Mouse (Mus musculus): Measurements from ENCODE around the gene Ubqln1. TPM values are rescaled to one million over a fixed set of nuclear protein-coding genes. Genes with fewer than 3 reads are reported as not detected.
A peak's percentile ranks its signal among the peaks of the same experiment; 100 is the strongest.

The Ubqln1 gene
- 123 TPM in 2 replicates for polyA plus RNA-seq (2015; fragmentation: Nextera tagmentation; extraction: Ambion mirVana)

- H3K27me3 ChIP-seq: 0 out of 2 replicates have a peak, but pooled peaks cover 2% of the 10 kb centered on the region
- peak within 1 kb of the TSS; percentile 98 for H3K4me3 ChIP-seq
- no peaks in the 10 kb centered on the region for H3K36me3 ChIP-seq (ENCODE audit: poor library complexity, severe bottlenecking)
- WGBS: 4% methylated on average over 47 of the region's 62 CpGs
- peak; percentile 95 for ATAC-seq
- H3K9ac ChIP-seq: peak within 1 kb of the TSS; percentile 98
- no peaks in the 10 kb centered on the region for H3K9me3 ChIP-seq (replicated peaks)
- peak within 1 kb of the TSS; percentile 77 for H3K27ac ChIP-seq
- H3K4me1 ChIP-seq: peaks cover 36% of the 10 kb centered on the region
- peak within 1 kb of the TSS; percentile 82 for H3K4me2 ChIP-seq
Measured at GRCm38 (mm10) chr13:58215592-58216341, at the start of gene Ubqln1. Ubqln1 (minus strand) TSS chr13:58215653.

- no peaks in the 10 kb centered on the region for H3K27me3 ChIP-seq
- no peak overlapping the region for H3K4me2 ChIP-seq
- no peak for ATAC-seq
- no peak overlapping the region for H3K27ac ChIP-seq
- no peak overlapping the region for H3K9ac ChIP-seq
- WGBS: 82% methylated on average over 8 of the region's 8 CpGs
- H3K4me1 ChIP-seq: no peaks in the 10 kb centered on the region
- no peak overlapping the region for H3K4me3 ChIP-seq
- H3K36me3 ChIP-seq (ENCODE audit: poor library complexity, severe bottlenecking): peaks cover 23% of the 10 kb centered on the region
- no peaks in the 10 kb centered on the region for H3K9me3 ChIP-seq (replicated peaks)
Measured at GRCm38 (mm10) chr13:58263546-58263945, 48.1 kb upstream of the Ubqln1 start.

GRCm38 (mm10) chr13:58261674-58262073, 46.2 kb upstream of the Ubqln1 start:
- Histone ChIP-seq H3K4me1 (no peaks in the 10 kb centered on the region), H3K9ac (no peak overlapping the region), H3K36me3 (ENCODE audit: poor library complexity, severe bottlenecking) (peaks cover 37% of the 10 kb centered on the region), H3K27me3 (no peaks in the 10 kb centered on the region), H3K27ac (no peak overlapping the region), H3K4me2 (no peak overlapping the region), H3K4me3 (no peak overlapping the region), H3K9me3 (replicated peaks) (no peaks in the 10 kb centered on the region)
- 85% methylated on average over 4 of the region's 4 CpGs for WGBS
- no peak for ATAC-seq

- no peak for ATAC-seq
- H3K9ac ChIP-seq: no peak overlapping the region
Measured at GRCm38 (mm10) chr13:58253268-58253667, 37.8 kb upstream of the Ubqln1 start.

GRCm38 (mm10) chr13:58248957-58249356, 33.5 kb upstream of the Ubqln1 start:
- 95% methylated on average over 5 of the region's 5 CpGs for WGBS
- Histone ChIP-seq H3K4me3 (no peak overlapping the region), H3K4me1 (no peaks in the 10 kb centered on the region), H3K9ac (no peak overlapping the region), H3K27me3 (no peaks in the 10 kb centered on the region), H3K4me2 (no peak overlapping the region), H3K9me3 (replicated peaks) (no peaks in the 10 kb centered on the region), H3K27ac (no peak overlapping the region), H3K36me3 (ENCODE audit: poor library complexity, severe bottlenecking) (peaks cover 45% of the 10 kb centered on the region)
- no peak for ATAC-seq

More at GRCm38 (mm10) chr13:58253268-58253667, 37.8 kb upstream of the Ubqln1 start:
- Histone ChIP-seq H3K9me3 (replicated peaks) (no peaks in the 10 kb centered on the region), H3K4me1 (no peaks in the 10 kb centered on the region), H3K36me3 (ENCODE audit: poor library complexity, severe bottlenecking) (peaks cover 51% of the 10 kb centered on the region), H3K27ac (no peak overlapping the region), H3K27me3 (no peaks in the 10 kb centered on the region), H3K4me3 (no peak overlapping the region), H3K4me2 (no peak overlapping the region)
- WGBS: 89% methylated on average over 1 of the region's 1 CpGs

GRCm38 (mm10) chr13:58236536-58236935, 21.1 kb upstream of the Ubqln1 start:
- Histone ChIP-seq H3K36me3 (ENCODE audit: poor library complexity, severe bottlenecking) (peaks cover 38% of the 10 kb centered on the region), H3K4me3 (no peak overlapping the region), H3K27ac (no peak overlapping the region), H3K4me1 (no peaks in the 10 kb centered on the region), H3K9ac (no peak overlapping the region), H3K9me3 (replicated peaks) (no peaks in the 10 kb centered on the region), H3K27me3 (no peaks in the 10 kb centered on the region), H3K4me2 (no peak overlapping the region)
- WGBS: 92% methylated on average over 7 of the region's 7 CpGs
- no peak for ATAC-seq

- Histone ChIP-seq H3K27me3 (no peaks in the 10 kb centered on the region), H3K4me1 (no peaks in the 10 kb centered on the region), H3K9ac (no peak overlapping the region), H3K4me2 (no peak overlapping the region), H3K9me3 (replicated peaks) (no peaks in the 10 kb centered on the region), H3K36me3 (ENCODE audit: poor library complexity, severe bottlenecking) (peaks cover 31% of the 10 kb centered on the region), H3K27ac (no peak overlapping the region), H3K4me3 (no peak overlapping the region)
- no peak for ATAC-seq
- WGBS: 41% methylated on average over 5 of the region's 5 CpGs
Measured at GRCm38 (mm10) chr13:58232611-58233010, 17.2 kb upstream of the Ubqln1 start.

GRCm38 (mm10) chr13:58232070-58232469, 16.6 kb upstream of the Ubqln1 start:
- H3K27me3 ChIP-seq: no peaks in the 10 kb centered on the region
- 93% methylated on average over 8 of the region's 8 CpGs for WGBS
- no peak overlapping the region for H3K4me3 ChIP-seq

GRCm38 (mm10) chr13:58228624-58229023, 13.2 kb upstream of the Ubqln1 start:
- H3K27me3 ChIP-seq: no peaks in the 10 kb centered on the region
- H3K9me3 ChIP-seq (replicated peaks): peaks cover 5% of the 10 kb centered on the region; the same call in 1 of the 2 replicates
- no peak overlapping the region for H3K9ac ChIP-seq
- no peak overlapping the region for H3K4me3 ChIP-seq
- H3K4me2 ChIP-seq: no peak overlapping the region
- H3K4me1 ChIP-seq: no peaks in the 10 kb centered on the region
- 84% methylated on average over 2 of the region's 2 CpGs for WGBS
- no peak overlapping the region for H3K27ac ChIP-seq
- no peak for ATAC-seq
- peaks cover 12% of the 10 kb centered on the region; the same call in 1 of the 2 replicates for H3K36me3 ChIP-seq (ENCODE audit: poor library complexity, severe bottlenecking)

More at GRCm38 (mm10) chr13:58232070-58232469, 16.6 kb upstream of the Ubqln1 start:
- no peak overlapping the region for H3K4me2 ChIP-seq
- H3K4me1 ChIP-seq: no peaks in the 10 kb centered on the region
- H3K9me3 ChIP-seq (replicated peaks): no peaks in the 10 kb centered on the region
- no peak for ATAC-seq
- no peak overlapping the region for H3K9ac ChIP-seq
- H3K36me3 ChIP-seq (ENCODE audit: poor library complexity, severe bottlenecking): peaks cover 31% of the 10 kb centered on the region
- H3K27ac ChIP-seq: no peak overlapping the region

GRCm38 (mm10) chr13:58225694-58226093, 10.2 kb upstream of the Ubqln1 start:
- WGBS: 46% methylated on average over 8 of the region's 8 CpGs
- no peaks in the 10 kb centered on the region for H3K4me1 ChIP-seq

GRCm38 (mm10) chr13:58220206-58220605, 4.8 kb upstream of the Ubqln1 start:
- 91% methylated on average over 3 of the region's 3 CpGs for WGBS
- no peak overlapping the region for H3K4me3 ChIP-seq
- no peak for ATAC-seq

More at GRCm38 (mm10) chr13:58225694-58226093, 10.2 kb upstream of the Ubqln1 start:
- H3K27me3 ChIP-seq: no peaks in the 10 kb centered on the region
- no peak overlapping the region for H3K9ac ChIP-seq
- ATAC-seq: no peak
- no peak overlapping the region for H3K4me2 ChIP-seq
- no peaks in the 10 kb centered on the region for H3K36me3 ChIP-seq (ENCODE audit: poor library complexity, severe bottlenecking)
- H3K9me3 ChIP-seq (replicated peaks): peaks cover 5% of the 10 kb centered on the region; the same call in 1 of the 2 replicates
- H3K27ac ChIP-seq: no peak overlapping the region
- H3K4me3 ChIP-seq: no peak overlapping the region

GRCm38 (mm10) chr13:58217536-58217935, 2.1 kb upstream of the Ubqln1 start:
- H3K4me2 ChIP-seq: no peak overlapping the region
- peaks cover 26% of the 10 kb centered on the region for H3K4me1 ChIP-seq
- 98% methylated on average over 2 of the region's 2 CpGs for WGBS
- no peaks in the 10 kb centered on the region for H3K9me3 ChIP-seq (replicated peaks)
- no peak overlapping the region for H3K27ac ChIP-seq
- H3K36me3 ChIP-seq (ENCODE audit: poor library complexity, severe bottlenecking): no peaks in the 10 kb centered on the region
- no peak overlapping the region for H3K4me3 ChIP-seq
- 0 out of 2 replicates have a peak, but pooled peaks cover 2% of the 10 kb centered on the region for H3K27me3 ChIP-seq
- ATAC-seq: no peak
- H3K9ac ChIP-seq: no peak overlapping the region

More at GRCm38 (mm10) chr13:58220206-58220605, 4.8 kb upstream of the Ubqln1 start:
- Histone ChIP-seq H3K27me3 (0 out of 2 replicates have a peak, but pooled peaks cover 2% of the 10 kb centered on the region), H3K27ac (no peak overlapping the region), H3K9ac (no peak overlapping the region), H3K4me1 (peaks cover 7% of the 10 kb centered on the region), H3K36me3 (ENCODE audit: poor library complexity, severe bottlenecking) (no peaks in the 10 kb centered on the region), H3K4me2 (no peak overlapping the region), H3K9me3 (replicated peaks) (no peaks in the 10 kb centered on the region; the same call in 1 of the 2 replicates)

Data from forebrain, embryonic 13.5 days (tissue).